Mouse (Mus musculus) spleen, embryonic (tissue): ENCODE measurements around the gene Vti1b.

ENCODE experiments used
- CTCF ChIA-PET: fragments of 350-600 bp; sonication (Branson Sonifier 250); formaldehyde crosslinking; loops from one replicate; lab custom pipeline; 2022; lab: Charles Lee

The Vti1b gene

DNA sequence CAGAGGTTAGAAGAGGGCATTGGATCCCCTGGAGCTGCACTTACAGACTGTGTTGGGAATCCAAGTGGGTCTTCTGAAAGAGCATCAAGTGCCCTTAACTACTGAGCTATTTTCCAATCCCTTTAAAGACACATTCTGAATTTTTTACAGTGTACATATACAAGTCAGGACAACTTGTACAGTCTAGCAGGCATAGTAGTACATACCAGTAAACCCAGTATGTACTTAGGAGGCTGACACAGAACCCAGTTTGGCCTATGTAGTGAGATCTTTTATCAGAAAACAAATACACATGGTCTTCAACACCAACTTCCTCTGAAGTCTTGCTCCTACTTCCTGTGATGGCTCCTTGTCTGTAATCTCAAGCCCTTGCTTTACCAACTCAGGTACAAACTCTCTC, 33.5 kb downstream of the Vti1b start:
- CTCF ChIA-PET, result no interaction called here

DNA sequence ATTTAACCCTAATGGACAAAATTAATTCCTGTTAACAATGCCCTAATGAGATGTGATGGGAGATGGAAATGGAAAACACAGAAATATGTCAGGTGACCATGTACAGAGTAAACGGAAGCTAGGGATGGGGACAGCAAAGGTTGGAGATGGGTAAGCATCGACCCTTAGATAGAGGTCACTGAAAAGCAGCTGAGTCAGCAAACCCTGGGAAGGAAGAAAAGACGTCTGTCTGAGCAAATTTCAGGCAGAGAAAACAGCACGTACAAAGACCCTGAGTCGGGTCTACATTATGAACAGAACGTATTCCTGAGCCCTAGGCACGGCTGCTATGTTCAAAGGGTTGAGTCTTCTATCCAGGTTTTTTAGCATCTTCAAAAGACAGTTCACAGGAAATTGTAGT, 35.5 kb downstream of the Vti1b start:
- CTCF ChIA-PET, result no interaction called here

DNA sequence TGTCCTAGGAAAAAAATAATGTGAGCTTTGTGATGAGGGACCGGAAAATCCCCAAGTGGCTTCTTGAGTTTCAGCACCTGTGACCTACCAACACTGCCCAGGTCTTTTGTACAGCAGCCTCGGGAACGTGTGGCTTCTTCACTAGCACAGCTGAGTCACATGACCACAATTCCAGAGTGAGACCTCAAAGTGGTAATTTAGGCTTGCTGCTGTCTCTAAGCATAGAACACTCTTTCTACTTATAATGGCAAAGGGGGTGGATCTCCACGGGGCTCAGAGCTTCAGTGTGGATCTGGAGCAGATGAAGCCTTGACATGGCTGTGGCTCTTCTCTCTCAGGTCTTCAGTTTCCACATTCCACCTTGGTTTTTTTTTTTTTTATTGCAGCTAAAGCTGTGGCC, 37.4 kb downstream of the Vti1b start:
- CTCF ChIA-PET, result no interaction called here

DNA sequence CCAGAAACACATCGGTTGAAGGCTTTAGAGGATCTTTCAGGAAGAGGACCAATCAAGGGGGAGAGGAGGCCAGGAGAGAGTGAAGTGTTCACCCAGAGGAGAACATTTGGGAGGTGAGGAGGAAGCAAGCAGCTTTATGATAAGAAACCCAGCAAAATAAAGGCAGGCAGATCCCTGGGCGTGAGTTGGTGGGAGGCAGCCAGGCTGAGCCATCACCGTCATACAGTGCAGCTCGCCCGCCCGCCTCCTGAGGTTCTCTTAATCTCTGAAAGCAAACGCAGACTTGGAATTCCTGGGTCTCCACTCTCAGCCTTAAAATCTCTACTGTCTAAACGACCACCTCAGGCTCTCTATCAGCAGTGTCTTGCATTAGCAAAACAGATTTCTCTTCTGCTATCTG, 37.8 kb downstream of the Vti1b start:
- CTCF ChIA-PET, result no interaction called here

DNA sequence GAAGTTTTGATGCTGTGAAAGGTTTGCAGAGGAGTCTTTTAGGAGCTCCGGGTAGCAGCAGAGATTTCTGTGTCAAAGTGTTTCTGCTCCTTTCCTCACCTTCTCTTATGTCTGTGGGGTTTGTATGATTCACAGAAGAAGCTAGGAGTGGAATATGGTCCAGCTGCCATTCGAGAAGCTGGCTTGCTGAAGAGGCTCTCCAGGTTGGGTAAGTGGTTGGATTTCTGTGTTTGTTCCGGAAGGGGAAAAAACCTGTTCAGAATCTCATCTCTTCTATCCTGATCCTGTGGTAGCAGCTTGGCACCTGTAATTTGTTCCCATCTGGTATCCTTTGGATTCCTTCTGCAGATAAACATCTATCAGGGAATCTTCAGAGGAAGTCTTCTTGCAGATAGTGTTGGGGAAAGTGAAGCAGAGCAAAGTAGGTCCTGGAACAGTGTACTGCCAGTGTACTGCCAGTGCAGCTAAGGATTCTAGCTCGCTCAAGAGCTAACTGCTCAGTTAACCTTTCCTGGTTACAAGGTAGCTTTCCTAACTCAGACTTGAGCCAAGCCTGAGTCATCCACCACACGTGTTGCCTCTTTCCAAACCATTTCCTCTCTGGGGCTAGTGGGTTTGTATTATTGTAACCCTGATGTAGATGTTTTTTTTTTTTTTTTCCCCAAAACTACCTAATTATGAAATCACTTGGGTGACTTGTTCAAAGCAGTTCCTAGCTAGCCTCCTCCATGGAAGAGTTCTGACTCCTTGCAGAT, 40.6 kb downstream of the Vti1b start:
- CTCF ChIA-PET, result interaction anchor here (0.7 kb wide), 1 partner anchor 15 kb away, joined by 5 read pairs; no protein-coding TSS in a partner anchor

DNA sequence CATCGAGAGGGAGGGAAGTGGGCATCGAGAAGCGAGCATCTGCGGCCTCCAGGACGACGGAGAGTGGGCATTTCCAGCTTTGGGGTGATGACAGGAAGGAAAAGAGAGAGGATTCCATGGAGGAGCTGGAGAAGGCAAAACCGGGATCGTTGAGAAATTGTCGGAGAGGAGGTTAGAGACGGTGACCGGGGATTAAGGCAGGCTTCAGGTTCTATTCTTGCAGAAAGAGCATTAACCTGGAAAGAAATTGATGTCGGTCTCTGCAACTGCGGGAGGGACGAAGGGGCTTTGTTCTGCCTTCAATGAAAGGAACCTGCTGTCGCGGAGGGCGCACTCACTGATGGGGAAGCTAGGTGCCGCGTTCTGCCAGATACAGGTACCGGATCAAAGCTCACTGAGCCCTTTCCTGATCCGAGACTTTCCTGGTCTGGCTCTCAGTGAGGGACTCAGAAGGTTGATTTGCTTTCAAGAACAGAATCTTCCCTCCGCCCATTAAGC, 41.2 kb downstream of the Vti1b start:
- CTCF ChIA-PET, result no interaction called here

DNA sequence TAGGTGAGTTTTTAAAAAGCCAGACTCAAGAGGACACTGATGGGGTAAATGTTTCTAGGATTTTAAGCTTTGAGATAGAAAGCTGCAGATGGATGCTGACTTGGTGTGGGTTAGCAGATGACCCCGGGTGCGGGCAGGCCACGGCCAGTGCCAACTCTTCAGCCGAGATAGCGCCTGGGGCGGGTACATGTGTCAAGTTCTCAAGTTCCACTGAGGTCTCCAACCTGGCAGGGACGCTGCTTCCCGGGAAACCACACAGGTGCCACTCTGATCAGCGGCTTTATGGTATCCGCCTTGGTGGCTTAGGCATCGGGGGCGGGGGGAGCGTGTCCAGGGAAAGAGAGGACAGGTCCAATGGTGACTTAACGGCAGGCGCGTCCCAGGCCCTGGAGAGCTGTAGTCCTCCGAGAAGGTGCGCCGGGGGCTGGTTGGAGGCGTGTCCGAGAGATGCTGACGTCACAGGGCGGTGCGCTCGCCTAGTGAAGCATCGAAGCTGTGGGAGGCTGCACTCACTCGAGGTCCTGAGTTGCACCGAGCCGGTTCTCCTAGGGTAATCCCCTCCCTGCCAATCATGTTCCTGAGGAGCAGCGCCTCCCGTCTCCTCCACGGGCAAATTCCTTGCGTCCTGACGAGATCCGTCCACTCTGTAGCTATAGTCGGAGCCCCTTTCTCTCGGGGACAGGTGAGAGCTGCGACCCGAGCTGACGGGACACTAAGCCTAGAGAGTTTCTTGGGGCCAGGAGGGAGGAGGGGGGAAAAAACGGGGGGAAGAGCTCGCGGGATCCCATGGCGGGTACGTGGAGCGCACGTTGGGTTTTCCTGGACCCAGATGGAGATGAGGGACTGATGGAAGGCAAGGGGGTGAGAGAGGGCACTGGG, 41.9 kb downstream of the Vti1b start, which contains the start of gene Arg2:
Gene Arg2, plus strand, starts transcription at position 479 of the 879 bp plus-strand sequence.
- CTCF ChIA-PET, result interaction anchor here (0.8 kb wide), 1 partner anchor 213 kb away, joined by 4 read pairs; no protein-coding TSS in a partner anchor

DNA sequence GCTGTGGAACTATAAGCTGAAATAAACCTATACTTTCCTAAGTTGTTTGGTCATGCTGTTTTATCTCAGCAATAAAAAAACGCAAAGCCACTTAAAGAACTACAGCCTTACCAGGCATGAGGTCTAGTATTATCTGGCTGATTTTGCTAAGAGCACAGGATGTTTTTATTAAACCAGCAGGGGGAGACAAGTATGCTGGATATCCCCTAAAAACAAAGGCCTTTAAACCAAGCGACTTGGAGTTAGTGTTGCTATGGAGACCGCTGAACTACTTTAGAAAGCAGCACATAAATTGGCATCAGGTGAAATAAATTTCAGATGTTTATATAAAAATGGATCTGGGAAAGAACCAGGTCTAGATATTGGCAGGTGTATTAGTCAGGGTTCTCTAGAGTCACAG, 49.6 kb downstream of the Vti1b start:
- CTCF ChIA-PET, result no interaction called here

DNA sequence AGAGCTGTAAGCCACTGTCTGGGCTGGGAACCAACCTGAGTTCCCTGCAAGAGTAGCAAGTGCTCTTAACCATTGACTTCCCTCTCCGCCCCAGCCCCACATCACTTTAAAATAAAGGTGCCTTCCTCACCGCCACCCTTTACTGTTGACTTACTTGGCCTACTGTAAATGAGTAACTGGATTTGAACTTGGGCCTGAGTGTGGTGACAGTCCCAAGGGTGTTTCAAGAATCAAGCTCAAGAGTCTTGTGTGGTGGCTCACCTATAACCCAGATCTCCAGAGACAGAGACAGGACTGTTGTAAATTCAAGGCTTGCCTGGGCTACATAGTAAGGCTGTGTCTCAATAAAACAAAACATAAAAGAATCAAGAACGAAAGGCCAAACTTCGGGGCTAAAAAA, 53.5 kb downstream of the Vti1b start:
- CTCF ChIA-PET, result no interaction called here
